Comparison of ENCODE assay signal across 32 mouse cellular contexts in the genomic region with DNA sequence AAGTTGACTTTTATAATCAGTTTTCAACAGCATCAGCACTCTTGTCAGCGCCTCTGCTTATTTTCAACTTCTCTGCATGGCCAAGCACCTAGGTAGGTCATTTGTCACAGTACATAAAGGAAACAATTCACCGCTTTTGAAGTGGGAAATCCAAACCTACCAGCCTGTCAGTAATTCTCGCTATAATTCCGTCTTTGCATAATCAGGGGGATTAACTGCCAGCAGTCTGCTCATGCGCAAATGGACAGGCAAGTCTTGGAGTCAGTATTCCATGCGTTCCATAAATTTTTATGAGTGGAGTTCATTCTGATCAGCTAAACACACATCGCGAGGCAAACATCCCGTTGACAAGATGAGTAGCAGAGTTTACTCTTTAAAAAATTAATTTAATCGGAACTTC.
DNase-seq lines count a peak whose midpoint lies in the region; ATAC-seq and TF ChIP-seq lines count a peak whose summit lies in the region.
"Had no signal": no experiment of that assay in that cellular context is flagged by ENCODE, and none has a peak within 500 bp of the region (broad histone marks: within the 10 kb centered on the region; RNA-seq: fewer than 3 reads in every experiment).

No protein-coding gene starts in this region.

- no peak overlapping the region for H3K27ac ChIP-seq in liver, adult 2 months (replicated peaks; ENCODE audit: insufficient read depth, low read depth, low read length)
- no peak overlapping the region for H3K27ac ChIP-seq in liver, postnatal 0 days (ENCODE audit: low read depth)
- no peak overlapping the region for H3K27ac ChIP-seq in midbrain, embryonic 13.5 days
- no peak overlapping the region for H3K27ac ChIP-seq in kidney, adult 2 months (ENCODE audit: insufficient read depth, low read depth, low read length)
- H3K27ac ChIP-seq: embryonic facial prominence, embryonic 12.5 days; forebrain, embryonic 10.5 days; forebrain, embryonic 15.5 days; gastrocnemius, adult 2 months; heart, adult 2 months; hindbrain, embryonic 14.5 days; liver, embryonic 13.5 days; macrophage; neural tube, embryonic 12.5 days had no signal

- no peak for TF ChIP-seq EP300 in liver, postnatal 0 days (IDR thresholded peaks at IDR 0.05; ENCODE audit: low read depth)

- no peak for TF ChIP-seq CTCF in liver, adult 2 months (IDR thresholded peaks at IDR 0.05; ENCODE audit: low read depth, low read length)
- no peak for TF ChIP-seq CTCF in liver, postnatal 0 days (IDR thresholded peaks at IDR 0.05; ENCODE audit: low read depth)
- no peak for TF ChIP-seq CTCF in kidney, adult 2 months (conservative IDR thresholded peaks at IDR 0.05; ENCODE audit: insufficient read depth, insufficient read length, low read depth, low read length)

- H3K79me2 ChIP-seq in liver, adult 2 months (ENCODE audit: control insufficient read depth, insufficient read depth, low read length): no peaks in the 10 kb centered on the region

- ATAC-seq in liver, postnatal 0 days: no peak
- peak; percentile 70; the same call in 1 of the 2 replicates for ATAC-seq in midbrain, embryonic 13.5 days
- ATAC-seq: forebrain, embryonic 15.5 days had no signal

- no peak overlapping the region for H3K9ac ChIP-seq in liver, adult 2 months (ENCODE audit: low read depth, low read length)
- no peak overlapping the region for H3K9ac ChIP-seq in liver, postnatal 0 days (replicated peaks)
- H3K9ac ChIP-seq in midbrain, embryonic 13.5 days (replicated peaks): no peak overlapping the region
- H3K9ac ChIP-seq: embryonic facial prominence, embryonic 12.5 days; forebrain, embryonic 15.5 days; heart, embryonic 12.5 days; hindbrain, embryonic 14.5 days; liver, embryonic 13.5 days; neural tube, embryonic 12.5 days had no signal

- no peak overlapping the region for H3K4me2 ChIP-seq in liver, postnatal 0 days (ENCODE audit: low read depth, low read length)
- no peak overlapping the region for H3K4me2 ChIP-seq in midbrain, embryonic 13.5 days (replicated peaks)
- H3K4me2 ChIP-seq: embryonic facial prominence, embryonic 12.5 days; forebrain, embryonic 15.5 days; heart, embryonic 12.5 days; hindbrain, embryonic 14.5 days; liver, embryonic 13.5 days; neural tube, embryonic 12.5 days had no signal

- no peaks in the 10 kb centered on the region for H3K27me3 ChIP-seq in liver, adult 2 months (ENCODE audit: control insufficient read depth, insufficient read depth, low read length)
- no peaks in the 10 kb centered on the region for H3K27me3 ChIP-seq in liver, postnatal 0 days (ENCODE audit: insufficient read depth, low read length)
- no peaks in the 10 kb centered on the region for H3K27me3 ChIP-seq in midbrain, embryonic 13.5 days
- no peaks in the 10 kb centered on the region for H3K27me3 ChIP-seq in kidney, adult 2 months (replicated peaks; ENCODE audit: control insufficient read depth, insufficient read depth, low read length)
- H3K27me3 ChIP-seq: embryonic facial prominence, embryonic 12.5 days; forebrain, embryonic 15.5 days; heart, embryonic 12.5 days; liver, embryonic 13.5 days; neural tube, embryonic 12.5 days had no signal

- no peak for TF ChIP-seq POLR2A in liver, adult 2 months (IDR thresholded peaks at IDR 0.05; ENCODE audit: extremely low read depth, insufficient read depth, low read length)
- no peak for TF ChIP-seq POLR2A in kidney, adult 2 months (IDR thresholded peaks at IDR 0.05; ENCODE audit: low read depth, low read length)

- 73% methylated on average over 10 of the region's 10 CpGs for WGBS in liver, adult 2 months
- 73% methylated on average over 10 of the region's 10 CpGs for WGBS in liver, postnatal 0 days (ENCODE audit: insufficient replicate concordance)
- 44% methylated on average over 10 of the region's 10 CpGs for WGBS in midbrain, embryonic 13.5 days
- 44% methylated on average over 10 of the region's 10 CpGs for WGBS in kidney, adult 2 months

- H3K4me1 ChIP-seq in liver, adult 2 months (ENCODE audit: control insufficient read depth, insufficient read depth, low read length): no peaks in the 10 kb centered on the region
- H3K4me1 ChIP-seq in liver, postnatal 0 days (ENCODE audit: insufficient read depth): no peaks in the 10 kb centered on the region
- 0 out of 2 replicates have a peak, but pooled peaks cover 3% of the 10 kb centered on the region for H3K4me1 ChIP-seq in midbrain, embryonic 13.5 days (replicated peaks)
- H3K4me1 ChIP-seq in kidney, adult 2 months (ENCODE audit: control insufficient read depth, insufficient read depth, low read length): no peaks in the 10 kb centered on the region
- H3K4me1 ChIP-seq: embryonic facial prominence, embryonic 12.5 days; forebrain, embryonic 10.5 days; forebrain, embryonic 15.5 days; heart, embryonic 12.5 days; liver, embryonic 13.5 days; neural tube, embryonic 12.5 days had no signal

- H3K9me3 ChIP-seq in liver, postnatal 0 days (ENCODE audit: low read length): no peaks in the 10 kb centered on the region
- H3K9me3 ChIP-seq in midbrain, embryonic 13.5 days: no peaks in the 10 kb centered on the region
- H3K9me3 ChIP-seq: embryonic facial prominence, embryonic 12.5 days; forebrain, embryonic 10.5 days; forebrain, embryonic 15.5 days; heart, embryonic 12.5 days; liver, embryonic 13.5 days; neural tube, embryonic 12.5 days had no signal

- peak; percentile 15 for DNase-seq in liver, adult 2 months (ENCODE audit: extremely low read depth, low read depth, low spot score)
- no peak for DNase-seq in liver, postnatal 0 days
- DNase-seq in Muller cell, postnatal 12 days (ENCODE audit: inconsistent ontology term): peak; percentile 51
- DNase-seq in retina, postnatal 1 day: peak; percentile 63
- DNase-seq in kidney, adult 18-20 months: no peak
- no peak for DNase-seq in kidney, adult 2 months
- DNase-seq: adrenal gland, postnatal 14 days; cerebellum, adult 8-10 months; cerebellum, postnatal 36 days; gastrocnemius, adult 2 months; gastrocnemius, postnatal 36 days; heart, adult 2 months; heart, postnatal 4 days; kidney, adult 9 months; kidney, postnatal 10 days; layer of hippocampus, postnatal 36 days; left cerebral cortex, postnatal 4 days; liver, embryonic 13.5 days; lung, adult 2 months; lung, postnatal 10 days; right cerebral cortex, postnatal 25 days; spleen, adult 18-20 months; thymus, adult 2 months; thymus, postnatal 36 days had no signal

- H3K36me3 ChIP-seq in liver, adult 2 months (ENCODE audit: control insufficient read depth, insufficient read depth, low read length): no peaks in the 10 kb centered on the region
- no peaks in the 10 kb centered on the region for H3K36me3 ChIP-seq in liver, postnatal 0 days (replicated peaks; ENCODE audit: insufficient read depth, low read length)
- no peaks in the 10 kb centered on the region for H3K36me3 ChIP-seq in midbrain, embryonic 13.5 days
- H3K36me3 ChIP-seq in kidney, adult 2 months (ENCODE audit: control insufficient read depth, insufficient read depth, low read length): no peaks in the 10 kb centered on the region
- H3K36me3 ChIP-seq: embryonic facial prominence, embryonic 12.5 days; forebrain, embryonic 10.5 days; forebrain, embryonic 15.5 days; heart, embryonic 12.5 days; liver, embryonic 13.5 days; neural tube, embryonic 12.5 days had no signal

- H3K4me3 ChIP-seq in liver, adult 2 months (ENCODE audit: insufficient read depth, low read depth, low read length): no peak overlapping the region
- H3K4me3 ChIP-seq in liver, postnatal 0 days (ENCODE audit: low read depth, low read length): no peak overlapping the region
- H3K4me3 ChIP-seq in midbrain, embryonic 13.5 days (replicated peaks): no peak overlapping the region
- H3K4me3 ChIP-seq in kidney, adult 2 months (ENCODE audit: insufficient read depth, low read depth, low read length): no peak overlapping the region
- H3K4me3 ChIP-seq: embryonic facial prominence, embryonic 12.5 days; forebrain, embryonic 10.5 days; forebrain, embryonic 15.5 days; gastrocnemius, adult 2 months; heart, adult 2 months; heart, embryonic 12.5 days; liver, embryonic 13.5 days; neural tube, embryonic 12.5 days had no signal

Comparison
In these comparisons a context has a peak if more than half of its experiments do, and no peak if none do; other contexts are left out.
1. DNase-seq: peak in liver, adult 2 months (single experiment), Muller cell, postnatal 12 days (single experiment) and retina, postnatal 1 day (single experiment); none in liver, postnatal 0 days (single experiment), kidney, adult 18-20 months (single experiment) and kidney, adult 2 months (single experiment).